Mouse (Mus musculus): ENCODE measurements around the gene Tbx2. TPM values are rescaled to one million over a fixed set of nuclear protein-coding genes. Genes with fewer than 3 reads are reported as not detected.

The Tbx2 gene
- total and polyA plus RNA-seq, 3 experiments, result 0.01 TPM; not detected in 2

- TF ChIP-seq BHLHE40 (IDR thresholded peaks at IDR 0.05; ENCODE audit: borderline replicate concordance, low read depth, low read length) (no peak), KAT2A (conservative IDR thresholded peaks at IDR 0.05; ENCODE audit: low read depth, low read length) (no peak), MAZ (IDR thresholded peaks at IDR 0.05; ENCODE audit: low read depth, low read length) (peak; percentile 65; the same call in 1 of the 2 replicates), MEF2A (IDR thresholded peaks at IDR 0.05; ENCODE audit: extremely low read depth, insufficient replicate concordance, low read depth, low read length, poor library complexity, severe bottlenecking) (no peak), ZMIZ1 (IDR thresholded peaks at IDR 0.05; ENCODE audit: low read depth, low read length) (no peak), TAL1 (IDR thresholded peaks at IDR 0.05; ENCODE audit: low read length) (no peak; the same call in 1 of the 2 replicates), POLR2AphosphoS2 (IDR thresholded peaks at IDR 0.05; ENCODE audit: low read length) (no peak), JUND (IDR thresholded peaks at IDR 0.05; ENCODE audit: low read depth, low read length) (no peak), CHD1 (IDR thresholded peaks at IDR 0.05; ENCODE audit: low read depth, low read length) (no peak), USF2 (IDR thresholded peaks at IDR 0.05; ENCODE audit: borderline replicate concordance in 1 of 2, insufficient read depth in 1 of 2, low read depth in 1 of 2, low read length in 2 of 2) (no peak), HCFC1 (IDR thresholded peaks at IDR 0.05; ENCODE audit: low read depth, low read length) (0 out of 2 replicates have a peak, but pooled peaks have one; percentile 29), RCOR1 (IDR thresholded peaks at IDR 0.05; ENCODE audit: low read depth, low read length) (no peak)
Measured at GRCm38 (mm10) chr11:85849037-85849436, 16.7 kb downstream of the Tbx2 start (continued).

GRCm38 (mm10) chr11:85850233-85850632 lies 17.9 kb downstream of the Tbx2 start, which contains the start of gene Gm11444:
Gene Gm11444 (minus strand): TSS chr11:85850333.
- H3K4me3 ChIP-seq (ENCODE audit: control insufficient read depth in 1 of 2, insufficient read depth in 1 of 2, low read depth in 2 of 2, low read length in 2 of 2), result no peak within 1 kb of the TSS; a peak in 1 of 4 replicates
- no peak for TF ChIP-seq BHLHE40 (IDR thresholded peaks at IDR 0.05; ENCODE audit: borderline replicate concordance, low read depth, low read length)
- TF ChIP-seq MXI1 (IDR thresholded peaks at IDR 0.05; ENCODE audit: low read depth, low read length), result no peak
- TF ChIP-seq ELF1 (IDR thresholded peaks at IDR 0.05; ENCODE audit: low read depth, low read length), result no peak
- TF ChIP-seq MEF2A (IDR thresholded peaks at IDR 0.05; ENCODE audit: extremely low read depth, insufficient replicate concordance, low read depth, low read length, poor library complexity, severe bottlenecking), result no peak
- TF ChIP-seq MAX (IDR thresholded peaks at IDR 0.05; ENCODE audit: low read length), result no peak
- no peak for TF ChIP-seq GABPA (IDR thresholded peaks at IDR 0.05; ENCODE audit: low read depth, low read length)
- no peak for TF ChIP-seq TBP (IDR thresholded peaks at IDR 0.05; ENCODE audit: low read depth, low read length)
- no peak for TF ChIP-seq NELFE (IDR thresholded peaks at IDR 0.05; ENCODE audit: low read depth, low read length)
- TF ChIP-seq CHD1 (IDR thresholded peaks at IDR 0.05; ENCODE audit: low read depth, low read length), result no peak
- H3K9me3 ChIP-seq (replicated peaks; ENCODE audit: insufficient read depth, low read length), result no peaks in the 10 kb centered on the region
- DNase-seq (ENCODE audit: low read depth, low spot score), result no peak
- H3K79me2 ChIP-seq (ENCODE audit: control insufficient read depth, insufficient read depth, low read length, poor library complexity), result no peaks in the 10 kb centered on the region
- no peaks in the 10 kb centered on the region for H3K27me3 ChIP-seq (ENCODE audit: control insufficient read depth in 1 of 2, insufficient read depth in 2 of 2, low read length in 2 of 2)
- H3K4me1 ChIP-seq (ENCODE audit: control insufficient read depth in 1 of 2, insufficient read depth in 2 of 2, low read length in 2 of 2), result peaks cover 4 to 9% of the 10 kb centered on the region in 2 experiments; a peak in 2 of 4 replicates
- H3K36me3 ChIP-seq (ENCODE audit: control insufficient read depth in 1 of 2, insufficient read depth in 2 of 2, low read length in 2 of 2), result no peaks in the 10 kb centered on the region
- no peak within 1 kb of the TSS for H3K9ac ChIP-seq (ENCODE audit: control insufficient read depth, low read depth, low read length, poor library complexity, severe bottlenecking)
- no peak within 1 kb of the TSS for H3K27ac ChIP-seq (ENCODE audit: control insufficient read depth, low read depth, low read length)

Data from MEL (cell line).